Mouse (Mus musculus): ENCODE measurements around the gene Reep3. TPM values are rescaled to one million over a fixed set of nuclear protein-coding genes. Genes with fewer than 3 reads are reported as not detected.

The Reep3 gene
- polyA plus RNA-seq, 1 experiment from 2014 or later = 44.0 TPM

DNA sequence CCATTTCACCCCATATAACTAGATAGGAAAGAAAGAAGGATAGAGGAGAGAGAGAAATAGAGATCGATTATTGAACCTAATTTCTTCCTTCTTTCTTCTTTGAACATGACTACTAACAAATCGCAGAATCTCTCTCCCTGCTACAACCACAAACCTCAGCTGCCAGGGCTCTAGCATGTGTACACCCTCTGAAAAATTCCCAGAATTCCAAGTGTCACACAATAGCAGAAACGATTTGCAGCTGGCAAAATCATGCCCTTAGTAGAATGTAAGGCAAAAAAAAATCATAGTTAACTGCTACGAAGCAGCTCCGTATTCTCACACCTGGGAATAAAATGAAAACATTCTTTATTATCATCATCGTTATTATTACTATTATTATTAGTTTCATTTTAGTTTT lies 122.9 kb downstream of the Reep3 start:
- Histone ChIP-seq H3K27ac (ENCODE audit: low read length) (0 out of 2 replicates have a peak overlapping the region, but pooled peaks have one; percentile 24), H3K9me3 (replicated peaks; ENCODE audit: control insufficient read depth, low read length) (no peaks in the 10 kb centered on the region), H3K36me3 (ENCODE audit: control insufficient read depth, insufficient read depth, low read length) (no peaks in the 10 kb centered on the region), H3K4me3 (replicated peaks; ENCODE audit: low read length) (no peak overlapping the region), H3K9ac (ENCODE audit: low read length) (no peak overlapping the region), H3K4me2 (ENCODE audit: low read depth, low read length) (no peak overlapping the region), H3K4me1 (ENCODE audit: control insufficient read depth, insufficient read depth, low read length) (peaks cover 16% of the 10 kb centered on the region; the same call in 1 of the 2 replicates), H3K27me3 (ENCODE audit: control insufficient read depth, insufficient read depth, low read length) (no peaks in the 10 kb centered on the region)
- WGBS = 46% methylated on average over 6 of the region's 6 CpGs
- ATAC-seq (ENCODE audit: insufficient read depth, low FRiP score) = no peak

DNA sequence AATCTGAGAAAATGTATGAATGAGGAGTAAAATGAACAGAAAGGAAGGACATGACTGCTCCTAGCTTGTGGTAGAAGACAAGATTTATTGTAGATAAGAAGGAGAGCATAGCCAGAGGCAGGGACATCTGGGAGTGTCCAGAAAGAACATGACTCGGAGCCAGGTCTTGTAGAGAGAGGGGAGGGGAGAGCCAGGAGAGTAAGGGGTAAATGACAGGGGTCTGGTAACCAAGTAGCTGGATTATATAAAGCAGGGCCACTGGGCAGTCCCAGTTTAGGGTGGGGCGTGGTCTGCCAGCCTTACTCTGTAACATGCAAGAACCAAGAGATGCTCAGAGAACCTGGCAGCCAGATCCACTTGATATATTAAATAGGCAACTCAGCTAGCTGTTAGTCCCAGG lies 123.5 kb downstream of the Reep3 start:
- ATAC-seq (ENCODE audit: insufficient read depth, low FRiP score) = no peak
- H3K4me3 ChIP-seq (replicated peaks; ENCODE audit: low read length) = no peak overlapping the region
- no peaks in the 10 kb centered on the region for H3K36me3 ChIP-seq (ENCODE audit: control insufficient read depth, insufficient read depth, low read length)
- H3K4me2 ChIP-seq (ENCODE audit: low read depth, low read length) = no peak overlapping the region
- no peaks in the 10 kb centered on the region for H3K9me3 ChIP-seq (replicated peaks; ENCODE audit: control insufficient read depth, low read length)
- H3K27ac ChIP-seq (ENCODE audit: low read length) = no peak overlapping the region; the same call in 1 of the 2 replicates
- 39% methylated on average over 2 of the region's 2 CpGs for WGBS
- H3K27me3 ChIP-seq (ENCODE audit: control insufficient read depth, insufficient read depth, low read length) = no peaks in the 10 kb centered on the region
- no peak overlapping the region for H3K9ac ChIP-seq (ENCODE audit: low read length)
- peaks cover 16% of the 10 kb centered on the region; the same call in 1 of the 2 replicates for H3K4me1 ChIP-seq (ENCODE audit: control insufficient read depth, insufficient read depth, low read length)

DNA sequence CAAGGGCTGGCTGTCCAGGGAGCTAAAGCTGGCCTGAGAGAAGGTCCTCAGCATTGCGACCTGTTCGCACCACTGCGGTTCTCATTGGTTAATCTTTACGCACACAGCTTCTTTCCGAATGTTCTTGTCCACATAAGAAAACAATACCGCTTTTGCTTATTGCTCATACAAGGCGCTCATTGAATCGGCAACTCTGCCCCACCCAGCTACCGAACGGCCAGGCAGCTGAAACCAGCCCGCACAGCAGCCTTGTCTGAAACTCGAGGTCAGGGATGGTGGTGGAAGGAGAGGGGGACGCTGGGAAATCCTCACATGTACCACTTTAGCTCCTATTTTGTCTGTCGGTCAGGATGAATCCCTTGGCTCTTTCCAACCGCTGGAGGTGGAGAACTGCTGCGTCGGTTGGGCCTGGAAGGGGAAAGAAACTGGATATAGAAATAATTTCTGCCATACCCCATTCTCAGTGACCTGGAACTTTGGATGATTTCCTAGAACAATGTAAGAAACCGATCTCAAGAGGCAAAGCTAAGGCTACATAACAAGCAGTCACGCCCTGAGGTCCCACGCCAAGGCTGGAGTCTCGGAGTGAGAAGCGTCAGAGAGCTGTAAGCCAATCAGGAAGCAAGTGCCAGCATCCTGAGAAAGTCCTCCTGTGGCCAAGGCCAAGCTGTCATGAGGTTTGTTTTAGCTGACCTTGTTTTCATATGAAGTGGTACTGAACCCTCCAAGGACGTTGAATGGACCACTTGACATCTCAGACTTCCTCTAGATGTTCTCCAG lies 126.2 kb downstream of the Reep3 start:
- Histone ChIP-seq H3K27ac (ENCODE audit: low read length) (no peak overlapping the region), H3K27me3 (ENCODE audit: control insufficient read depth, insufficient read depth, low read length) (no peaks in the 10 kb centered on the region), H3K4me3 (replicated peaks; ENCODE audit: low read length) (no peak overlapping the region), H3K4me1 (ENCODE audit: control insufficient read depth, insufficient read depth, low read length) (peaks cover 21% of the 10 kb centered on the region), H3K9ac (ENCODE audit: low read length) (no peak overlapping the region), H3K9me3 (replicated peaks; ENCODE audit: control insufficient read depth, low read length) (no peaks in the 10 kb centered on the region; the same call in 1 of the 2 replicates), H3K4me2 (ENCODE audit: low read depth, low read length) (no peak overlapping the region), H3K36me3 (ENCODE audit: control insufficient read depth, insufficient read depth, low read length) (no peaks in the 10 kb centered on the region)
- ATAC-seq (ENCODE audit: insufficient read depth, low FRiP score) = no peak
- 87% methylated on average over 23 of the region's 23 CpGs for WGBS

DNA sequence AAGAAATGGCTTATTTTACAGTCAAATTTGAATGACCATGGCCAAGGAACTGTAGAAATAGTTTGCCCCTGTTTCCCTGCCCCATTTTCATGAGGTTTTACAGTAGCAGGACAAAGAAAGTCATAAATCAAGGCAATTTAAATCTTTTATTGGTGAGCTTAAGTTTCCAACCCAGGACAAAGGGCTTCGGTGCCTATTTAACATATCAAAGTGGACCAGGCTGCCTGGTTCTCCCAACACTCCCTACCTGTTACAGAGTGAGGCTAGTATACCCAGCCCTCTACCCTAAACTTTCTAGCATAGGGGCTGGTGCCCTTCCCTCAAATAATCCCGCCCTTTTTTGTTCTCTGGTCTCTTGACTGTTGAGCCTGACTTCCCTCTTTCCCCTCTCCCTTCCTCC lies 127.2 kb downstream of the Reep3 start:
- no peak for ATAC-seq (ENCODE audit: insufficient read depth, low FRiP score)

DNA sequence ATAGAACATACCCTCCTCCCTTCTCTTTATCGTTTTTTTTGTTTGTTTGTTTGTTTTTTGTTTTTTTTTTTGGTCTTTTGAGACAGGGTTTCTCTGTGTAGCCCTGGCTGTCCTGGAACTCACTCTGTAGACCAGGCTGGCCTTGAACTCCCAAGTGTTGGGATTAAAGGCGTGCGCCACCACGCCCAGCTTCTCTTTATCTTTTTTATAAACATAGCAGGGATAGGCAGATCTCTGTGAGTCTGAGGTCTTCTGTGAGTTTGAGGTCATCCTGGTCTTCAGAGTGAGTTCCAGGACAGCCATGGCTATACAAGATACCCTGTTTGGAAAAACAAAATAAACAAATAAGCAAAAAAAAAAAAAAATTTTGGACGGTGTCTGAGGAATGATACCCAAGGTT lies 127.7 kb downstream of the Reep3 start:
- no peaks in the 10 kb centered on the region for H3K36me3 ChIP-seq (ENCODE audit: control insufficient read depth, insufficient read depth, low read length)
- no peak overlapping the region for H3K9ac ChIP-seq (ENCODE audit: low read length)
- ATAC-seq (ENCODE audit: insufficient read depth, low FRiP score) = no peak
- no peaks in the 10 kb centered on the region; the same call in 1 of the 2 replicates for H3K9me3 ChIP-seq (replicated peaks; ENCODE audit: control insufficient read depth, low read length)
- no peak overlapping the region for H3K4me2 ChIP-seq (ENCODE audit: low read depth, low read length)
- H3K4me1 ChIP-seq (ENCODE audit: control insufficient read depth, insufficient read depth, low read length) = peaks cover 17% of the 10 kb centered on the region
- H3K27me3 ChIP-seq (ENCODE audit: control insufficient read depth, insufficient read depth, low read length) = no peaks in the 10 kb centered on the region
- H3K4me3 ChIP-seq (replicated peaks; ENCODE audit: low read length) = no peak overlapping the region
- H3K27ac ChIP-seq (ENCODE audit: low read length) = no peak overlapping the region
- 76% methylated on average over 5 of the region's 5 CpGs for WGBS

More for the DNA sequence above, 127.2 kb downstream of the Reep3 start:
- Histone ChIP-seq H3K36me3 (ENCODE audit: control insufficient read depth, insufficient read depth, low read length) (no peaks in the 10 kb centered on the region), H3K9ac (ENCODE audit: low read length) (no peak overlapping the region), H3K27ac (ENCODE audit: low read length) (no peak overlapping the region), H3K4me3 (replicated peaks; ENCODE audit: low read length) (no peak overlapping the region), H3K4me2 (ENCODE audit: low read depth, low read length) (no peak overlapping the region), H3K4me1 (ENCODE audit: control insufficient read depth, insufficient read depth, low read length) (peaks cover 21% of the 10 kb centered on the region), H3K9me3 (replicated peaks; ENCODE audit: control insufficient read depth, low read length) (no peaks in the 10 kb centered on the region; the same call in 1 of the 2 replicates), H3K27me3 (ENCODE audit: control insufficient read depth, insufficient read depth, low read length) (no peaks in the 10 kb centered on the region)
- 60% methylated on average over 2 of the region's 2 CpGs for WGBS

DNA sequence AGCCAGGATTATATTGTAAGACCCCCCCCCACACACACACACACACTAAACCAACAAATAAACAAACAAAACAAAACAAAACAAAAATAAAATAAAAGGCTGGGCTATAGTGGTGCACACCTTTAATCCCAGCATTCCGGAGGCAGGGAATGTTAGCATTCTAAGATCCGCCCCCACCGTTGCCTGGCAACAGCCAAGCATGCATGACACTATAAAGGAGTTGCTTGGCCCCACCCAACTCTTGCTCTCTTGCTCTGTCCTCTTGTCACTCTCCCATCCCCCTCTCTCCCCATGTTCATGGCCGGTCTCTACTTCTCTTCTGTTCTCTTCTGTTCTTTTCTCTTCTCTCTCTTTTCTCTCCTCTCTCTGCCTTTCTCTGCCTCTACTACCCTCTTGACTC lies 128.2 kb downstream of the Reep3 start:
- H3K4me2 ChIP-seq (ENCODE audit: low read depth, low read length) = no peak overlapping the region
- ATAC-seq (ENCODE audit: insufficient read depth, low FRiP score) = peak; percentile 25; the same call in 1 of the 2 replicates
- no peaks in the 10 kb centered on the region for H3K36me3 ChIP-seq (ENCODE audit: control insufficient read depth, insufficient read depth, low read length)
- no peaks in the 10 kb centered on the region; the same call in 1 of the 2 replicates for H3K9me3 ChIP-seq (replicated peaks; ENCODE audit: control insufficient read depth, low read length)
- peaks cover 12% of the 10 kb centered on the region; the same call in 1 of the 2 replicates for H3K4me1 ChIP-seq (ENCODE audit: control insufficient read depth, insufficient read depth, low read length)
- WGBS = 61% methylated on average over 4 of the region's 4 CpGs
- H3K27ac ChIP-seq (ENCODE audit: low read length) = no peak overlapping the region
- no peak overlapping the region for H3K4me3 ChIP-seq (replicated peaks; ENCODE audit: low read length)
- no peak overlapping the region for H3K9ac ChIP-seq (ENCODE audit: low read length)
- no peaks in the 10 kb centered on the region for H3K27me3 ChIP-seq (ENCODE audit: control insufficient read depth, insufficient read depth, low read length)

DNA sequence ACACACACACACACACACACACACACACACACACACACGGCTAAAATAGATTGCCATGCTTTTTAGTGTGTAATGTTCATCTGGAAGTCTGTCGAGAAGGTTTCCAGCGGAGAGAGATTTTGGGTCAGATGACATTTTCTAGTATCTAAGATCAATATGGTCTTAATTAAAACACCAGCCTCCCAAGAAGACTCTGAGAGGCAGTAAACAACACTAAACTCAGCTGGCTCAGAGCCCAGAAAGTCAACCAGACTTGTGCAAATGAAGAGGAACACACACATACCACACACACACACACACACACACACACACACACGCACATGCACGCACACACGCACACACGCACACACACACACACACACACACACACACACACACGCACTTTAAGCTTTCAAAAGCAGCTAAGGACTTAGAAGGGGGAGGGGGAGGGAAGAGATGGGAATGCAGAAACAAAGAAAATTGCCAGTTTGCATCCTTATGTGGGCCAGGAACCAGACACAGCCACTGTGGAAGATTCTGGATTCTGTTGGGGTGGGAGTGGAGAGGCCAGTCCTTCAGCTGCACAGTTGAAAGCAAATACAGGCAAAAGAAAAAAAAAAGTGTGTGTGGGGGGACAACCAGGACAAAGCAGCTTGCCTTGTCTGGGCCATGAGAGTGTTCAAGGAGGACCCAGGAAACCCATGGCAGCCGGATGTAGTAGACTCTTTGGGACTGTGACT lies 130.2 kb downstream of the Reep3 start:
- ATAC-seq (ENCODE audit: insufficient read depth, low FRiP score) = no peak; the same call in 1 of the 2 replicates
- Histone ChIP-seq H3K4me2 (ENCODE audit: low read depth, low read length) (no peak overlapping the region), H3K4me3 (replicated peaks; ENCODE audit: low read length) (no peak overlapping the region), H3K27me3 (ENCODE audit: control insufficient read depth, insufficient read depth, low read length) (no peaks in the 10 kb centered on the region), H3K36me3 (ENCODE audit: control insufficient read depth, insufficient read depth, low read length) (no peaks in the 10 kb centered on the region), H3K4me1 (ENCODE audit: control insufficient read depth, insufficient read depth, low read length) (peaks cover 5% of the 10 kb centered on the region; the same call in 1 of the 2 replicates), H3K9ac (ENCODE audit: low read length) (no peak overlapping the region), H3K27ac (ENCODE audit: low read length) (peak overlapping the region; percentile 55; the same call in 1 of the 2 replicates), H3K9me3 (replicated peaks; ENCODE audit: control insufficient read depth, low read length) (no peaks in the 10 kb centered on the region; the same call in 1 of the 2 replicates)
- WGBS = 62% methylated on average over 9 of the region's 9 CpGs

DNA sequence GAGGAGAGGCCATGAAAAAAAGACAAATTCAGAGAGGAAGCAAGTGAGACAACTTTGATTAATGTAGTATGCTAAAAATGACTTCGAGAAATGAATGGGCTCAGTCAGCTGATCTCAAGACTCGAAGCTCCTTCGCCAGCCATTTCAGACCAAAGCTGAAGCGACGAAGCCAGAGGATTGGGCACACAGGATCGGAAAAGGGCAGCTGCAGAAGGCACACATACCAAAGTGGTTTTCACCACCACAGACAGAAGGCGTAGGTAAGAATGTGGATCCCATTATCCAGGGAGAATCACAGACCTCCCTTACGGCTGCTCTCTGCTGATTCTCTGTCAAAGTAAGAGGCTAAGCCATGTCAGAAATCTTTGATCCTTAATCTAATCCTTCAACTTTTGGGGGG lies 136.6 kb downstream of the Reep3 start:
- H3K36me3 ChIP-seq (ENCODE audit: control insufficient read depth, insufficient read depth, low read length) = no peaks in the 10 kb centered on the region
- no peak overlapping the region for H3K27ac ChIP-seq (ENCODE audit: low read length)
- no peak overlapping the region for H3K4me3 ChIP-seq (replicated peaks; ENCODE audit: low read length)
- no peaks in the 10 kb centered on the region for H3K27me3 ChIP-seq (ENCODE audit: control insufficient read depth, insufficient read depth, low read length)
- H3K9ac ChIP-seq (ENCODE audit: low read length) = no peak overlapping the region
- no peaks in the 10 kb centered on the region for H3K9me3 ChIP-seq (replicated peaks; ENCODE audit: control insufficient read depth, low read length)
- no peak for ATAC-seq (ENCODE audit: insufficient read depth, low FRiP score)
- 75% methylated on average over 8 of the region's 8 CpGs for WGBS
- H3K4me1 ChIP-seq (ENCODE audit: control insufficient read depth, insufficient read depth, low read length) = no peaks in the 10 kb centered on the region
- H3K4me2 ChIP-seq (ENCODE audit: low read depth, low read length) = no peak overlapping the region
